Mouse (Mus musculus): ENCODE data around the gene Gm5580. TPM values are rescaled to one million over a fixed set of nuclear protein-coding genes. Genes with fewer than 3 reads are reported as not detected.
"Not testable (repeated sequence)": the region's sequence is repeated elsewhere in the genome, so short reads cannot be mapped to it uniquely, and the experiment has no call there.

The Gm5580 gene
- polyA plus RNA-seq (2017; shearing (Covaris generic)) = not detected

DNA sequence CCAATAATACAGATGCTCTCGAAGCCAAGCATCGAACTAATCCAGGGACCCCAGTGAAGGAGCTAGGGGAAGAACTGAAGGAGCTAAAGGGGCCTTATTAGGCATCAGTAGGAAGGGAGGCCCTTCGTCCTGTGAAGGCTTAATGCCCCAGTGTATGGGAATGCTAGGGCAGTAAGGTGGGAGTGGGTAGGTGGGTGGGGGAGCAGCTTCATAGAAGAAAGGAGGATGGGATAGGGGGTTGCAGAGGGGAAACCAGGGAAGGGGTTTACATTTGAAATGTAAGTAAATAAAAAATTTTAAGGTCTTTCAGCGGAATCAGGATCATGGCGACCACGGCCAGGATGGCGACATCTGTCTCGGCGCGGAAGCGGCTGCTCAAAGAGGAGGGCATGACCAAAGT, at the start of gene Gm5580:
Gene Gm5580, plus strand, starts transcription at position 301 of the 400 bp plus-strand sequence.
- not testable (repeated sequence) for ATAC-seq

GRCm38 (mm10) chr6:116506302-116507003, 44.5 kb upstream of the Gm5580 start, which contains the start of gene Olfr212:
Olfr212 (plus strand) TSS chr6:116506516.
- ATAC-seq = not testable (repeated sequence)

DNA sequence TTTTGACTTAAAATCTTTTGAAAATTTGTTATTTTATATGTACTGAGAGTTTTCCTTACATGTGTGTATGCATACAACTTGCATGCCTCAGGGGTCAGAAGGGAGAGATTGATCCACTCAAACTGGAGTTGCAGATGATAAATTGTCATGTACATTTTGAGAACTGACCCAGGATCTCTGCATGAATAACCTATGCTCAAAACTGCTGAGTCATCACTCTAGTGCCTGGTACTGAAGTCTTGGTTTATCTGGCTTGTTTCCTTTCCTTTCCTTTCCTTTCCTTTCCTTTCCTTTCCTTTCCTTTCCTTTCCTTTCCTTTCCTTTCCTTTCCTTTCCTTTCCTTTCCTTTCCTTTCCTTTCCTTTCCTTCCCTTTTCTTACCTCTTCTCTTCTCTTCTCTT, 36.1 kb upstream of the Gm5580 start:
- ATAC-seq = no peak

- ATAC-seq = no peak
These were observed 12.8 kb upstream of the Gm5580 start, which contains the start of gene Olfr213 for GRCm38 (mm10) chr6:116538156-116538555. Olfr213 (plus strand) TSS chr6:116538456.

DNA sequence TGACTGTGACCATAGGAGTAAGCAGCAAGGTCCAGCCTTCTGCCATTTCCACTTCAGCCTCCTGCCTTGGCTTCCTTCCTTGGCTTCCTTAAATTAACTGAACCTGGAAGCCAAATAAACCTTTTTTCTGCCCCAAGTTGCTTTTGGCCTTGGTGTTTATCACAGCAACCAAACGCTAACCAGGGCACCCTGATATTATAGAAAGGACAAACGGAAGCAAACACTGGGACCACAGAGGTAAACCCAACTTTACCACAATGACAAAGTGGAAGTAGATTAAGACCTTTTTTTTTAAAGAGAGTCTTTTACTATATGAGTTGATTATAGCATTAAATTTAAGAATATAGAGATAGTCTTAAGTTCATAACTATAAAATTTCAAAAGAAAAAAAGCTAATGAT, 8.4 kb upstream of the Gm5580 start:
- ATAC-seq = no peak

- ATAC-seq = no peak
These were observed 3.0 kb downstream of the Gm5580 start, which contains the start of gene Olfr214 for GRCm38 (mm10) chr6:116553935-116554334. Olfr214 (plus strand) TSS chr6:116554235.

GRCm38 (mm10) chr6:116554952-116555351, 4.0 kb downstream of the Gm5580 start:
- ATAC-seq = no peak

DNA sequence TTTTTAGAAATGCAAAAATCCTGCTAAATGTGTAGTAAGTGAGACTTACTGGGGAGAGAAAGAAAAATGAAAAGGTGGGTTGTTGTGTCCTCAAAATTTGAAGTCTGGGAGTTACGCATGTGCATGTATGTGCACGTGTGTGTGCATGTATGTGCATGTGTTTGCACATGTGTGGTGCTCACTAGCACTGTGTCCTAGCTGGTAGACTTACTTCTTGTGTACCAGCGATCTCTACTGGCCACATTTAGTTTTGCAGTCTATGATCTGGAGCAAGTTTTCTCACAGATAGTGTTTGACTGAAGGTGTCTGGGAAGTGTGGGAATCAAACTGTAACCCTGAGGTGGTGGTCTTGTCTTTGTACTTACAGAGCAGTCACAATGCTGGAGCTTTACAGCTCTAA, 18.9 kb downstream of the Gm5580 start:
- no peak for ATAC-seq

- no peak for ATAC-seq
These were observed 33.2 kb downstream of the Gm5580 start, which contains the start of gene Olfr215 for GRCm38 (mm10) chr6:116584095-116584494. Olfr215 (minus strand) TSS chr6:116584195.

GRCm38 (mm10) chr6:116600969-116601368, 50.0 kb downstream of the Gm5580 start:
- ATAC-seq = not testable (repeated sequence)

Other genes with a start within 250 kb of the Gm5580 start
- gene March8, start 213.1 kb upstream of the Gm5580 start, polyA plus RNA-seq (2017; shearing (Covaris generic)) = under 1 TPM; 0.13 to 0.40 TPM
- gene Alox5, start 90.0 kb upstream of the Gm5580 start, polyA plus RNA-seq (2017; shearing (Covaris generic)) = not detected
- gene Olfr211, start 62.0 kb upstream of the Gm5580 start, polyA plus RNA-seq (2017; shearing (Covaris generic)) = not detected
- gene Olfr212, start 44.6 kb upstream of the Gm5580 start, polyA plus RNA-seq (2017; shearing (Covaris generic)) = not detected
- gene Olfr213, start 12.7 kb upstream of the Gm5580 start, polyA plus RNA-seq (2017; shearing (Covaris generic)) = not detected
- not detected for gene Olfr214, start 3.1 kb downstream of the Gm5580 start, polyA plus RNA-seq (2017; shearing (Covaris generic))
- not detected for gene Olfr215, start 33.1 kb downstream of the Gm5580 start, polyA plus RNA-seq (2017; shearing (Covaris generic))
- gene Zfp422, start 77.9 kb downstream of the Gm5580 start, polyA plus RNA-seq (2017; shearing (Covaris generic)) = 10 to 100 TPM; 32.3 to 36.6 TPM
- gene Depp1, start 99.5 kb downstream of the Gm5580 start, polyA plus RNA-seq (2017; shearing (Covaris generic)) = under 1 TPM; 0.36 to 0.37 TPM
- gene Rassf4, start 122.8 kb downstream of the Gm5580 start, polyA plus RNA-seq (2017; shearing (Covaris generic)) = 1 to 10 TPM; 2.5 to 3.8 TPM
- gene Tmem72, start 165.8 kb downstream of the Gm5580 start, polyA plus RNA-seq (2017; shearing (Covaris generic)) = under 1 TPM; 0.03 to 0.04 TPM

Data from activated CD4-positive, CD25-positive, alpha-beta regulatory T cell, adult 4 months (primary cell).